Mouse (Mus musculus) heart, embryonic 14.5 days (tissue): ENCODE results near the gene Repin1. TPM values are rescaled to one million over a fixed set of nuclear protein-coding genes. Genes with fewer than 3 reads are reported as not detected.

Experiments used
- ATAC-seq: fragments of 200-750 bp; cut with Nextera tagmentation; 2 replicates; pipeline ENCODE4 v1.8.0; 2017; ENCODE audit warnings: low read depth, moderate TSS enrichment; ENCODE audit not compliant: insufficient number of reproducible peaks, insufficient read depth, low FRiP score
- H3K27ac ChIP-seq, 2 experiments: fragments of 200-500 bp in 1 of 2; fragments of 300-500 bp in 1 of 2; sonication (generic) in 1 of 2; replicated peaks in 1 of 2; 2 replicates each; pipeline ENCODE4 v1.5.1; 2012 to 2014; ENCODE audit warnings: low read depth in 2 of 2, low read length in 2 of 2, control low read depth in 1 of 2, mild to moderate bottlenecking in 1 of 2, mixed read lengths in 1 of 2; ENCODE audit not compliant: control insufficient read depth in 1 of 2, insufficient read depth in 1 of 2
- H3K27me3 ChIP-seq: fragments of 300-500 bp; sonication (generic); 2 replicates; pipeline ENCODE4 v1.6.1; 2014; ENCODE audit warnings: mild to moderate bottlenecking, low read length, control low read depth; ENCODE audit not compliant: control insufficient read depth, insufficient read depth
- H3K36me3 ChIP-seq: fragments of 300-500 bp; sonication (generic); 2 replicates; pipeline ENCODE4 v1.6.1; 2014; ENCODE audit warnings: mild to moderate bottlenecking, control low read depth, low read length, mixed read lengths; ENCODE audit not compliant: control insufficient read depth, insufficient read depth
- H3K4me1 ChIP-seq, 2 experiments: fragments of 200-500 bp in 1 of 2; fragments of 300-500 bp in 1 of 2; sonication (generic) in 1 of 2; 2 replicates each; pipeline ENCODE4 v1.6.1; 2012 to 2014; ENCODE audit warnings: low read length in 2 of 2, control low read depth in 1 of 2, mixed read lengths in 1 of 2; ENCODE audit not compliant: control insufficient read depth in 2 of 2, insufficient read depth in 2 of 2
- H3K4me2 ChIP-seq: fragments of 300-500 bp; sonication (generic); 2 replicates; pipeline ENCODE4 v1.6.1; 2014; ENCODE audit warnings: mild to moderate bottlenecking, low read length
- H3K4me3 ChIP-seq, 2 experiments: fragments of 200-500 bp in 1 of 2; fragments of 300-500 bp in 1 of 2; sonication (generic) in 1 of 2; 2 replicates each; pipeline ENCODE4 v1.5.1; 2012 to 2014; ENCODE audit warnings: low read length in 2 of 2, mild to moderate bottlenecking in 2 of 2, control low read depth in 1 of 2, low read depth in 1 of 2, moderate library complexity in 1 of 2; ENCODE audit not compliant: control insufficient read depth in 1 of 2, insufficient read depth in 1 of 2
- H3K9ac ChIP-seq: fragments of 300-500 bp; sonication (generic); 2 replicates; pipeline ENCODE4 v1.6.1; 2014; ENCODE audit warnings: mild to moderate bottlenecking, low read length
- H3K9me3 ChIP-seq: fragments of 300-500 bp; sonication (generic); 2 replicates; pipeline ENCODE4 v1.6.1; 2016; ENCODE audit warnings: low read length, control low read depth; ENCODE audit not compliant: control insufficient read depth
- WGBS: fragments of 180-500 bp; shearing (Covaris S2); extraction: QIAGEN DNeasy Blood & Tissue Kit; methylation state at CpG from one replicate; pipeline ENCODE4 v1.1.7; 2014; 5-methylcytosine and 5-hydroxymethylcytosine counted together
- polyA plus RNA-seq: library from polyadenylated mRNA; unstranded; fragments of >200 nt; fragmentation: Nextera tagmentation; extraction: Ambion mirVana; gene quantifications from 2 replicates; pipeline ENCODE4 v1.2.1, GENCODE M21; 2014

The Repin1 gene
- polyA plus RNA-seq, result 23.4 and 25.4 TPM in 2 replicates

DNA sequence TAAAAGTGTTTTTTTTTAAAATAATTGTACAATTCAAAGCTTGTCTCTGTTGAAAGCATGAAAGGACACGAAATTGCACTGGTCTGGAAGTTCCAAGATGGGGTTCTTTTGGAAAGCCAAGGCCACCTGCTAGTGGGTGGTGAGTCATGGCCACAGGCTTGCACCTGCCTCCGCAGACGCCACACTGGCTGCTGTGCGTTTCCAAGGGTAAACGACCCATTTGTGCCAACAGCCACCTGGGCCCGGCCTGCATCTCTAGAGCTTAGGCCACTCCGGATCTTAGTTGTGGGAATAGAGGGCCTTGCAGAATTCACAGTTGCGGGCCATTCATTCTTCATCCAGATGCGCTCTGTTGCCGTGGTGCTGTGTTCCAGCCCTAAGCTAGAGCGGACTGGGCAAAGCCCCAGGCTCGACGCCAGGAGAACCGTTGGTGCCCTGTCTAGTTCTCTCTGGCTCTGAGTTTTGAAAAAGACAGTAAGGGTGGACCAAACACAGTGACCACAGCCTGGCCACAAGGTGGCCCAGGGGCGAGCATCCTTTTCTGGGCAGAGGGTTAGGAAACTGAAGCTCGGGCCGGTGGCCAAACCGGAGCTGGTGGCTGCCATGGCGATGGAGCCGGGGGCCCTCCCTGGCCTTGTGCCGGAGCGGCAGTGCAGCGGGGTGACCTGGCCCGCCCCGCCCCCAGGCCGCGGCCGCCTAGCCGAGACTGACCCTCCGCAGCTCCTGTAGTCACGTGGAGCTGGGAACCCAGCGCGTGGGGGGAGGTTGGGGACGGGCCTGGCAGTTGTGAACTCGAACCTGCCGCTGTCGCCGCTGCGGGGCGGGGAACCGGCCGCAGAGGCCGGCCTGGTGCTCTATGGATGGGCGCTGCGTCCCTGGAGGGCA lies at the start of gene Repin1, which contains the start of gene Gm44965:
Gene Repin1 (plus strand): TSS at position 726 of the 885 bp plus-strand sequence.
Gene Gm44965 (plus strand): TSS at position 784 of the 885 bp plus-strand sequence.
- 9% methylated on average over 41 of the region's 45 CpGs for WGBS
- Histone ChIP-seq H3K27ac (peak within 1 kb of the TSS; percentile 90 to 92), H3K9me3 (peaks cover 20% of the 10 kb centered on the region), H3K4me2 (peak within 1 kb of the TSS; percentile 88), H3K36me3 (peaks cover 31% of the 10 kb centered on the region), H3K27me3 (no peaks in the 10 kb centered on the region), H3K9ac (peak within 1 kb of the TSS; percentile 94), H3K4me3 (peak within 1 kb of the TSS; percentile 74 to 95), H3K4me1 (peaks cover 23 to 30% of the 10 kb centered on the region in 2 experiments)
- ATAC-seq, result peak; percentile 90

DNA sequence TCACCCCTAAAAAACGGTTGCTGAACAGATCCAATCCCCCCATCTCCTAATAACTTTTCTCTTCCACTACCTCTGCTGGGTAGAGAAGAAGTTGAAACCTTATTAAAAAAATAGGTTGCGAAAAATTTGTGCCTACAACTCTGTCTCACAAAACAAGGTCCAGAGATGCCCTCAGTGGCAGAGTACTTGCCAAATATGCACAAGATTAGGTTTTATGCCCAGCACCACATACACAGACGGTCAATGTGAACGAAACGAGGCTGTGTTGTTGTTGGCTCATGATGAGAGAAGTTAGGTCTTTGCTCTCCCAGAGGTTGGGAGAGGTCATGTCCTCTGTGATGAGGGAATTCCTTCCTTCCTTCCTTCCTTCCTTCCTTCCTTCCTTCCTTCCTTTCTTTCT lies 48.4 kb upstream of the Repin1 start:
- no peaks in the 10 kb centered on the region for H3K9me3 ChIP-seq
- H3K4me1 ChIP-seq, result peaks cover 0 to 2% of the 10 kb centered on the region in 2 experiments; a peak in 1 of 4 replicates
- no peaks in the 10 kb centered on the region for H3K36me3 ChIP-seq
- no peak for ATAC-seq
- H3K27me3 ChIP-seq, result no peaks in the 10 kb centered on the region
- no peak overlapping the region for H3K27ac ChIP-seq
- no peak overlapping the region for H3K4me3 ChIP-seq
- H3K4me2 ChIP-seq, result no peak overlapping the region
- WGBS, result 60% methylated on average over 5 of the region's 5 CpGs
- H3K9ac ChIP-seq, result no peak overlapping the region

DNA sequence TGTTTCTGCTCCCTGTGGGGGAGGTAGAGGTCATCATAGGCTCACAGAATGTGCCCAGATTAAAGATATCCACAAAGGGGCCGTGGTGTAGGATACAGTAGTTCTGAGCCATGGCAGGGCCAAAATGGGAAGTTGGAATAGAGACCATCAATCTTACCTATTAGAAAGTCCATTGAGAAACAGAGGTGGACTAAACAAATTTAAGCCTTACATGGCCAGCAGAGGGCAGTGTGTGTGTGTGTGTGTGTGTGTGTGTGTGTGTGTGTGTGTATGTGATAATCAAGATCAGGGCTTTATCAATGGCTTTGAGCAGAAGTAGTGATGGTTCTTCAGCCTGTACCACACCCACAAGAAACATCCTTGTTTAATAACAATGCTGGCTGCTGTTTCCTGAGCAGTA lies 47.4 kb upstream of the Repin1 start:
- WGBS, result 21% methylated on average over 1 of the region's 1 CpGs
- no peaks in the 10 kb centered on the region for H3K36me3 ChIP-seq
- H3K27me3 ChIP-seq, result no peaks in the 10 kb centered on the region
- H3K9me3 ChIP-seq, result no peaks in the 10 kb centered on the region
- H3K4me3 ChIP-seq, result no peak overlapping the region
- ATAC-seq, result no peak
- no peak overlapping the region for H3K9ac ChIP-seq
- no peak overlapping the region for H3K27ac ChIP-seq
- H3K4me2 ChIP-seq, result no peak overlapping the region
- peaks cover 0 to 2% of the 10 kb centered on the region in 2 experiments; a peak in 1 of 4 replicates for H3K4me1 ChIP-seq

DNA sequence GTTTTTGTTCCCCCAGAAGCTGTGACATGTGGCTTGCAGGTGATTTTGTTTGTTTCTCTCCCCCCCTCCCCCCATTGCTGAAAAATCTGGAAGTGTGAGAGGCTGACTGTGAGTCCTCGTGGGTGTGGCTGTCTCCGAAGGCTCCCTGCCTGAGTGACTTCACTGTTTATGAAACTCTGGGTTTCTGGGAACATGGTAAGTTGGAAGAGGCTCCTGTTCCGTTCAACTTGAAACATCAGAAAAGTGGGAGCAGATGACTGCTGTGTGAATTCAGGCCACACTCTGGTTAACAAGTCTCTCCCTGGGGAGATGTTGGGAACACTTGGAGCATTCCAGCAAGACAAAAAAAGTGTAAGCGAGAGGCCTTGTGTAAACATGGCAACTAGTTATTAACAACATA lies 46.8 kb upstream of the Repin1 start:
- WGBS, result 57% methylated on average over 4 of the region's 4 CpGs
- H3K27me3 ChIP-seq, result no peaks in the 10 kb centered on the region
- no peak for ATAC-seq
- H3K9me3 ChIP-seq, result no peaks in the 10 kb centered on the region
- H3K27ac ChIP-seq, result no peak overlapping the region
- no peak overlapping the region for H3K9ac ChIP-seq
- no peak overlapping the region for H3K4me2 ChIP-seq
- H3K4me1 ChIP-seq, result peaks cover 0 to under 1% of the 10 kb centered on the region in 2 experiments; a peak in 1 of 4 replicates
- no peaks in the 10 kb centered on the region for H3K36me3 ChIP-seq
- H3K4me3 ChIP-seq, result no peak overlapping the region

DNA sequence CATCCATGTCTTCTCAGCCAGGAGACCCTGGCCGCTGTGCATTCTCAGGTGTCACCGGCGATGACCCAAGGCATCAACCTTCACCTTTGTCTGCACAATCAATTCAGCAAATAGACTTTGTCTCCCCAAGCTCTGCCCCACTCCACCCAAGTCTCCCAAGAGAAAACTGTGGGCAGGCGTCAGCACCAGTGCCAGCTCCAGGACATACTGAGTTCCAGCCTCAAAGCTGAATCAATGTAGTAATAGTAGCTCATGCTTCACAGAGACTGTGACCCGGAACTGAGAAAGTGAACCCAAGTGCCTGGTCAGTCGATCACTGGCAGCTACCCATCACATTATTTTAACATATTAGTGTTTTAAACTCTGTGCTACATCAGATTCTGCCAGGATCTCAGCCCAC lies 45.4 kb upstream of the Repin1 start:
- no peaks in the 10 kb centered on the region for H3K36me3 ChIP-seq
- no peak overlapping the region for H3K9ac ChIP-seq
- WGBS, result 78% methylated on average over 6 of the region's 6 CpGs
- no peak overlapping the region for H3K4me2 ChIP-seq
- H3K9me3 ChIP-seq, result no peaks in the 10 kb centered on the region
- H3K27ac ChIP-seq, result no peak overlapping the region
- H3K4me3 ChIP-seq, result no peak overlapping the region
- H3K27me3 ChIP-seq, result no peaks in the 10 kb centered on the region
- no peak for ATAC-seq
- no peaks in the 10 kb centered on the region for H3K4me1 ChIP-seq

DNA sequence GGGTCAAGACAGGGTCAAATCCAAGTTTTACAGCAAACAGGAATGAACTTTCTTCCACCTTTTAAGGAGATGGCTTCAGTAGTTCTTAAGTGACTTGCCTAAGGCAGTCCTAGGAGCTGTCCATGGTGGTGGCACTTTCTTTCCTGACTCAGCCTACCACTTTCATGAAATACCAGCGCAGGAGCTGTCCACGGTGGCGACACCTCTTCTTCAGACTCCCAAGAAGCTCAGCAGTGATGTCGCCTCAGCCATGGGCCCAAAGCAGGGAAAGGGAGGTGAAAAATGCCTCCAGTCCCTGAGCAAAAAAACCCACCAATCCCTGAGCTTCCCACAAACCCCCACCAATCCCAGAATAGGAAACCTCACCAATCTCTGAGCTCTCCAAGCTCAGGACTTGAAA lies 40.8 kb upstream of the Repin1 start:
- no peaks in the 10 kb centered on the region for H3K36me3 ChIP-seq
- no peaks in the 10 kb centered on the region for H3K27me3 ChIP-seq
- H3K27ac ChIP-seq, result no peak overlapping the region
- H3K4me2 ChIP-seq, result no peak overlapping the region
- H3K9me3 ChIP-seq, result no peaks in the 10 kb centered on the region
- no peak overlapping the region for H3K9ac ChIP-seq
- WGBS, result 35% methylated on average over 4 of the region's 4 CpGs
- H3K4me1 ChIP-seq, result peaks cover 9 to 12% of the 10 kb centered on the region in 2 experiments
- no peak overlapping the region for H3K4me3 ChIP-seq
- no peak for ATAC-seq

DNA sequence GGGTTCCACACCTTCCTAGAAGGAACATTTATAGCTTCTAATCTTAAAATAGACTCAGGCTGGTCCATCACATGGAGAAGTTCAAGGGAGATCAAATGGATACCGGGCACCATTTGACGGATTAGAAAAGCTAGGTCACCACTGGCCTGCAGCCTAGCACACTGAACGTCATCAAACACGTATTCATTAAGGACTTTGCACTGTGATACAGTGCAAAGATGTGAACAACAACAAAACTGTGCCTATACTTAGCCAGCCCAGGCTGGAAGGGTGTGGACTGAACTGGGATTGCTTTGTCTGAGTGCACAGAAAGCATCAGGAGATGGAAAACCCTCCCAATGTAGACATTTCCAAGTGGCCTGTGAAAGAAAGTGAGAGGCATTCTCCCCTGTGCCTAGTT lies 39.9 kb upstream of the Repin1 start:
- H3K36me3 ChIP-seq, result no peaks in the 10 kb centered on the region
- H3K27me3 ChIP-seq, result no peaks in the 10 kb centered on the region
- 71% methylated on average over 4 of the region's 4 CpGs for WGBS
- peak overlapping the region; percentile 92 for H3K4me2 ChIP-seq
- peaks cover 9 to 12% of the 10 kb centered on the region in 2 experiments for H3K4me1 ChIP-seq
- H3K27ac ChIP-seq, result peak overlapping the region; percentile 97 to 99
- peak overlapping the region; percentile 55 to 57 for H3K4me3 ChIP-seq
- peak overlapping the region; percentile 83 for H3K9ac ChIP-seq
- no peak for ATAC-seq
- no peaks in the 10 kb centered on the region for H3K9me3 ChIP-seq
